Mouse (Mus musculus) erythroblast, embryonic 14.5 days (primary cell): ENCODE data around the gene Glud1.

Experiments used
- GATA1 ChIP-seq: IDR thresholded peaks from 2 replicates; pipeline ENCODE4 v1.6.1; 2012; ENCODE audit warnings: low read length, inconsistent platforms, mixed read lengths
- TAL1 ChIP-seq: IDR thresholded peaks from 3 replicates; pipeline ENCODE4 v1.6.1; 2012; ENCODE audit warnings: low read length, inconsistent platforms, mixed read lengths

GRCm38 (mm10) chr14:34331886-34332285 lies 21.4 kb downstream of the Glud1 start:
- no peak for TF ChIP-seq TAL1
- TF ChIP-seq GATA1: no peak
